Mouse (Mus musculus) megakaryocyte, embryonic 14.5 days (primary cell): ENCODE results near the gene Eme1.

Experiments
- FLI1 ChIP-seq: IDR thresholded peaks from 2 replicates; pipeline ENCODE4 v1.6.1; 2012; ENCODE audit warnings: low read length, inconsistent platforms, mixed read lengths
- GATA1 ChIP-seq: IDR thresholded peaks from 3 replicates; pipeline ENCODE4 v1.6.1; 2012; ENCODE audit warnings: mixed read lengths, low read length, inconsistent platforms, borderline replicate concordance

DNA sequence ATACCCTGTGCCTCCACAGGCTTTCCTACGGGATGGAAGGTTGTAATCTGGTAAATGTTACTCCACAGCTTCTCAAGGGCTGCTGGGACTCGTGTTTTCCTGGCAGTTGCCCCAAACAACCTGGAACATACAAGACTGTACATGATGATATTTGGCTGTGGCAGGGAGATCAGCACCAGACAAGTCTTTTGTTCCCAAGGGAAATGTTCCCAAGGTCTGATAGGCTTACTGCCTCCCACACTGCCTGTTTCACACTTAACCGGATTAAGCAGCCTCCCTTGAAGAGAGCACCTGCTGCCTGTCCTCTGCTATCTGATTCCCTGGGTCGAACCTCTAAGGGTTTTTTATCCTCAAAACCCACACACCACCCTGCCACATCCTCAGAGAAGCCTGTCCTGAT lies 38.3 kb downstream of the Eme1 start:
- TF ChIP-seq GATA1 (no peak), FLI1 (no peak)
